Comparison of ENCODE assay signal across 19 mouse cellular contexts in genomic region chr5:135735741-135736140, GRCm38 (mm10). TPM values are rescaled to one million over a fixed set of nuclear protein-coding genes. Genes with fewer than 3 reads are reported as not detected.
"Had no signal": no experiment of that assay in that cellular context is flagged by ENCODE, and none has a peak within 500 bp of the region (broad histone marks: within the 10 kb centered on the region; RNA-seq: fewer than 3 reads in every experiment).

No protein-coding gene starts in this region.

- H3K4me3 ChIP-seq: limb, embryonic 12.5 days; limb, embryonic 15.5 days; lung, embryonic 15.5 days; megakaryocyte, embryonic 14.5 days; midbrain, embryonic 10.5 days; midbrain, embryonic 13.5 days; myocyte; neural tube, embryonic 13.5 days had no signal

- ATAC-seq: intestine, postnatal 0 days; midbrain, embryonic 13.5 days had no signal

- H3K27me3 ChIP-seq: limb, embryonic 12.5 days; limb, embryonic 15.5 days; lung, embryonic 15.5 days; megakaryocyte, embryonic 14.5 days; midbrain, embryonic 13.5 days; neural tube, embryonic 13.5 days had no signal

- H3K27ac ChIP-seq: kidney, postnatal 0 days; limb, embryonic 12.5 days; limb, embryonic 15.5 days; liver, embryonic 14.5 days; lung, embryonic 15.5 days; midbrain, embryonic 10.5 days; midbrain, embryonic 13.5 days; neural tube, embryonic 13.5 days had no signal

- H3K4me1 ChIP-seq: limb, embryonic 12.5 days; limb, embryonic 15.5 days; lung, embryonic 15.5 days; midbrain, embryonic 10.5 days; midbrain, embryonic 13.5 days; neural tube, embryonic 13.5 days had no signal

- DNase-seq: kidney, postnatal 4 days; left cerebral cortex, postnatal 4 days; lung, adult 18-20 months; lung, postnatal 10 days; lung, postnatal 36 days; thymus, postnatal 36 days had no signal

- H3K4me2 ChIP-seq: limb, embryonic 12.5 days; limb, embryonic 15.5 days; lung, embryonic 15.5 days; midbrain, embryonic 13.5 days; neural tube, embryonic 13.5 days had no signal

- H3K9me3 ChIP-seq: limb, embryonic 12.5 days; limb, embryonic 15.5 days; lung, embryonic 15.5 days; megakaryocyte, embryonic 14.5 days; midbrain, embryonic 10.5 days; midbrain, embryonic 13.5 days; neural tube, embryonic 13.5 days had no signal

- H3K9ac ChIP-seq: limb, embryonic 12.5 days; limb, embryonic 15.5 days; liver, embryonic 14.5 days; lung, embryonic 15.5 days; midbrain, embryonic 13.5 days; neural tube, embryonic 13.5 days had no signal

RNA-seq across cellular contexts. Expression of gene Styxl1, which starts 42.4 kb away (rescaled TPM):
- polyA plus RNA-seq: intestine, embryonic 14.5 days; limb, embryonic 12.5 days; neural tube, embryonic 13.5 days; spleen, adult 2 months had no signal
